ENCODE assay signal across 15 mouse cellular contexts in genomic region chr4:145231732-145232131, GRCm38 (mm10).
"Had no signal": no experiment of that assay in that cellular context is flagged by ENCODE, and none has a peak within 500 bp of the region (broad histone marks: within the 10 kb centered on the region; RNA-seq: fewer than 3 reads in every experiment).

No protein-coding gene starts in this region.

- DNase-seq: kidney, adult 2 months; kidney, postnatal 36 days; left cerebral cortex, postnatal 4 days; liver, embryonic 13.5 days; lung, adult 18-20 months; spleen, adult 18-20 months; thymus, adult 2 months; thymus, postnatal 25 days had no signal

- H3K36me3 ChIP-seq: limb, embryonic 13.5 days; liver, embryonic 13.5 days; midbrain, embryonic 13.5 days; neural tube, embryonic 15.5 days had no signal

- H3K4me1 ChIP-seq: liver, embryonic 13.5 days; neural tube, embryonic 15.5 days had no signal

- ATAC-seq: intestine, embryonic 16.5 days; midbrain, embryonic 13.5 days had no signal

- H3K4me3 ChIP-seq: layer of hippocampus, adult 2 months; limb, embryonic 13.5 days; liver, embryonic 13.5 days; midbrain, embryonic 13.5 days; myocyte; neural tube, embryonic 15.5 days had no signal

- H3K27ac ChIP-seq: kidney, postnatal 0 days; layer of hippocampus, adult 2 months; limb, embryonic 13.5 days; liver, embryonic 13.5 days; midbrain, embryonic 13.5 days; neural tube, embryonic 15.5 days had no signal

- H3K9ac ChIP-seq: limb, embryonic 13.5 days; liver, embryonic 13.5 days; midbrain, embryonic 13.5 days; neural tube, embryonic 15.5 days had no signal

- H3K4me2 ChIP-seq: limb, embryonic 13.5 days; liver, embryonic 13.5 days; midbrain, embryonic 13.5 days; neural tube, embryonic 15.5 days had no signal

- H3K9me3 ChIP-seq: limb, embryonic 13.5 days; liver, embryonic 13.5 days; midbrain, embryonic 13.5 days; neural tube, embryonic 15.5 days had no signal

- H3K27me3 ChIP-seq: limb, embryonic 13.5 days; liver, embryonic 13.5 days; midbrain, embryonic 13.5 days; neural tube, embryonic 15.5 days had no signal
